ENCODE assay signal across 14 mouse cellular contexts in the genomic region with DNA sequence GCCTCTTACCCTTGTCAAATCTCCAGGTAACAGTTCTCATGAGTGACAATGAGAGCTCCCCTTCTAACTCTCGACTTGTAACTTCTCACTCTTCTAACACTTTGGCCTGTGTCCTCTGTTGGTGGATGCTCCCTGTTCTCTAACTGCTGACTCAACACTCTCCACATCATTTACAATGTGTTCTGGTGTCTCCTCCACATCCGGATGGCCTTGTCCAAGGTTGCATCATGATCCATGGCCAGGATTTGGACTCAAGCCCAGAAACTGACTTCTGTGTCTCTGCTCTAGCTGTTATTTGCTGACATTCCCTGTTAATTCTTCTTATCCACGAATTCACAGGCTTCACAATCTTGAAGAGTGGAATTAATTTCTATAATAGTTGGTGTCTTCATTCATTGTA. TPM values are rescaled to one million over a fixed set of nuclear protein-coding genes. Genes with fewer than 3 reads are reported as not detected.
A peak's percentile ranks its signal among the peaks of the same experiment; 100 is the strongest.
DNase-seq lines count a peak whose midpoint lies in the region; ATAC-seq and TF ChIP-seq lines count a peak whose summit lies in the region.
"Had no signal": no experiment of that assay in that cellular context is flagged by ENCODE, and none has a peak within 500 bp of the region (broad histone marks: within the 10 kb centered on the region; RNA-seq: fewer than 3 reads in every experiment).

No protein-coding gene starts in this region.

- TF ChIP-seq POLR2A in kidney, adult 2 months (IDR thresholded peaks at IDR 0.05; ENCODE audit: low read depth, low read length) = no peak

- peak; percentile 73; the same call in 1 of the 2 replicates for ATAC-seq in lung, embryonic 15.5 days (ENCODE audit: borderline replicate concordance, extremely low read depth, low FRiP score, low TSS enrichment)
- ATAC-seq in erythroid progenitor cell, adult 5-6 weeks (replicated peaks; ENCODE audit: low FRiP score, poor library complexity, severe bottlenecking) = no peak
- ATAC-seq: hindbrain, postnatal 0 days had no signal

- H3K36me3 ChIP-seq in kidney, adult 2 months (ENCODE audit: control insufficient read depth, insufficient read depth, low read length) = no peaks in the 10 kb centered on the region
- no peaks in the 10 kb centered on the region for H3K36me3 ChIP-seq in lung, embryonic 15.5 days
- H3K36me3 ChIP-seq: embryonic facial prominence, embryonic 12.5 days; heart, embryonic 10.5 days had no signal

- TF ChIP-seq CTCF in kidney, adult 2 months (conservative IDR thresholded peaks at IDR 0.05; ENCODE audit: insufficient read depth, insufficient read length, low read depth, low read length) = no peak

- no peak overlapping the region for H3K9ac ChIP-seq in lung, embryonic 15.5 days
- H3K9ac ChIP-seq: embryonic facial prominence, embryonic 12.5 days had no signal

- no peak overlapping the region for H3K4me2 ChIP-seq in lung, embryonic 15.5 days
- H3K4me2 ChIP-seq: embryonic facial prominence, embryonic 12.5 days; midbrain, embryonic 11.5 days had no signal

- H3K27me3 ChIP-seq in kidney, adult 2 months (replicated peaks; ENCODE audit: control insufficient read depth, insufficient read depth, low read length) = no peaks in the 10 kb centered on the region
- no peaks in the 10 kb centered on the region for H3K27me3 ChIP-seq in lung, embryonic 15.5 days
- H3K27me3 ChIP-seq: embryonic facial prominence, embryonic 12.5 days had no signal

- no peak overlapping the region for H3K4me3 ChIP-seq in kidney, adult 2 months (ENCODE audit: insufficient read depth, low read depth, low read length)
- no peak overlapping the region for H3K4me3 ChIP-seq in lung, embryonic 15.5 days
- H3K4me3 ChIP-seq: embryonic facial prominence, embryonic 12.5 days; heart, embryonic 10.5 days had no signal

- H3K4me1 ChIP-seq in kidney, adult 2 months (ENCODE audit: control insufficient read depth, insufficient read depth, low read length) = no peaks in the 10 kb centered on the region
- no peaks in the 10 kb centered on the region for H3K4me1 ChIP-seq in lung, embryonic 15.5 days
- H3K4me1 ChIP-seq: embryonic facial prominence, embryonic 12.5 days; heart, embryonic 10.5 days had no signal

- WGBS in kidney, adult 2 months = 52% methylated on average over 3 of the region's 3 CpGs
- WGBS in lung, embryonic 15.5 days = 35% methylated on average over 3 of the region's 3 CpGs

- no peaks in the 10 kb centered on the region for H3K9me3 ChIP-seq in lung, embryonic 15.5 days
- H3K9me3 ChIP-seq: embryonic facial prominence, embryonic 12.5 days; heart, embryonic 10.5 days had no signal

- H3K27ac ChIP-seq in kidney, adult 2 months (ENCODE audit: insufficient read depth, low read depth, low read length) = no peak overlapping the region
- no peak overlapping the region for H3K27ac ChIP-seq in lung, embryonic 15.5 days
- H3K27ac ChIP-seq: embryonic facial prominence, embryonic 12.5 days; heart, embryonic 10.5 days; hindbrain, postnatal 0 days had no signal

- DNase-seq in kidney, adult 2 months = peak; percentile 19
- no peak for DNase-seq in kidney, adult 11 months
- DNase-seq in lung, postnatal 25 days (ENCODE audit: low spot score) = no peak
- peak; percentile 93 for DNase-seq in MN1 (ENCODE audit: low spot score)
- DNase-seq in adrenal gland, postnatal 10 days = peak; percentile 83
- no peak for DNase-seq in yolk sac, embryonic 10.5 days (ENCODE audit: low spot score)
- DNase-seq: cerebellum, adult 2 months; gastrocnemius, postnatal 14 days had no signal

RNA-seq across cellular contexts. Expression of gene Zfp622, which starts 47.5 kb away (rescaled TPM):
- 12.4 and 14.9 TPM in 2 replicates for polyA plus RNA-seq in kidney, adult 2 months (2012; rRNA removed)
- polyA plus RNA-seq in lung, embryonic 15.5 days (2015; fragmentation: Nextera tagmentation; extraction: Ambion mirVana) = 25.8 and 30.0 TPM in 2 replicates
- 10 to 100 TPM; 33.0 to 34.1 TPM for total RNA-seq in adrenal gland, postnatal 10 days (2021)
- 2.9 and 16.8 TPM in 2 replicates for total RNA-seq in erythroid progenitor cell, adult 5-6 weeks (2015; ENCODE audit: low replicate concordance)
- 25.9 and 26.9 TPM in 2 replicates for total RNA-seq in erythroid progenitor cell, adult 5-6 weeks (2017; ENCODE audit: low replicate concordance)

Comparison
In these comparisons a context has a peak if more than half of its experiments do, and no peak if none do; other contexts are left out.
1. DNase-seq: peak in kidney, adult 2 months (single experiment), MN1 (single experiment) and adrenal gland, postnatal 10 days (single experiment); none in kidney, adult 11 months (single experiment), lung, postnatal 25 days (single experiment) and yolk sac, embryonic 10.5 days (single experiment).